Mouse (Mus musculus) left cerebral cortex, postnatal 10 days (tissue): ENCODE measurements at regions not wholly inside any gene's neighbourhood (a gene's known extent, or its start where the extent isn't known, plus 50 kb on each side); places are given as distances from the start of the nearest gene placed in this dataset.

Experiments
- DNase-seq, 2 experiments: peaks; one replicate each; pipeline ENCODE4 v3.0.0; 2021 to 2022; ENCODE audit warnings: low spot score in 2 of 2, mixed read lengths in 1 of 2; ENCODE audit errors: extremely low spot score in 1 of 2
- intact Hi-C: fragments of 180-260 bp; cut with DNase I; formaldehyde crosslinking; loops from one replicate; pipeline ENCODE4 v1.15.1; 2025

DNA sequence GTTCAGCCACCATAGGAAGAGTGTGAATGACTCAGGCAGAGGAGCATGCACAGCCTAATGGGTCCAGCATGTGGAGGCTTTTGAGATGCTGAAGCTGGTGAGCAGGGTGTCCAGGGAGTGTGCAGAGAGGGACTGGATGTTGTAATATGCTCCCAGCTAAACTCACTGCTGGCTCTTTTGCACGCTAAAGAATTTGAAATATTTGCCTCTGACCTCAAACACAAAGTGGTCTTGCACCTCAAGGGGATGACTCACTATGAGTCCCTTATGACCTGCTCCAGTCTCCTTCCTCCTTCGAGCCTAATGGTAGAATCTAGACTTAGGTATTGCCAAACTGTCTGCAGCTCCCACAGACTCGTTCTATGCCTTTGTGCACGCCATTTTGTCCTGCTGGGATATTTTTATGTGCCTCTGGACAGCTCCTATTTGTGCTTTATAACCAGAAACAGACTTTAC is 55.0 kb upstream of the Slit3 start:
- no peak for DNase-seq
- intact Hi-C loops = no loop called here

DNA sequence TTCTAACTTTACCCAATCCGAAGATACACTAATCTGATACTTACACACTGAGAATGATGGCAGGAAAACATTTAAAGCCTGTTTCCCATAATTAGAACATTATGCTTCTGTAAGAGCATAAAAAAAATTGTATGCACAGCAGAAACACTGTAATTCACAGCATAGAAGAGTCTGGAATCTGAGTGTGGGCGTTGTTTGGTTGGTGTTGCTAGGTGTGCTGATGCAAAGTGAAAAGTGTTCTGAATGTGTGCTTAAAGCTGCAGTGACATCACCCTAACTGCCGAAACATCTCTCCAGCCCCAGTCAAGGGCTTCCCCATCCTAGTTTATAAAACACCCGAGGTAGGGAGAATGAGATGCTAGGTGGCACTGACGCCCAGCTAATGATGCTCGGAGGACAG is 63.2 kb upstream of the Slit3 start:
- DNase-seq = peak in 1 of 2 experiments; percentile 2
- intact Hi-C loops = no loop called here

DNA sequence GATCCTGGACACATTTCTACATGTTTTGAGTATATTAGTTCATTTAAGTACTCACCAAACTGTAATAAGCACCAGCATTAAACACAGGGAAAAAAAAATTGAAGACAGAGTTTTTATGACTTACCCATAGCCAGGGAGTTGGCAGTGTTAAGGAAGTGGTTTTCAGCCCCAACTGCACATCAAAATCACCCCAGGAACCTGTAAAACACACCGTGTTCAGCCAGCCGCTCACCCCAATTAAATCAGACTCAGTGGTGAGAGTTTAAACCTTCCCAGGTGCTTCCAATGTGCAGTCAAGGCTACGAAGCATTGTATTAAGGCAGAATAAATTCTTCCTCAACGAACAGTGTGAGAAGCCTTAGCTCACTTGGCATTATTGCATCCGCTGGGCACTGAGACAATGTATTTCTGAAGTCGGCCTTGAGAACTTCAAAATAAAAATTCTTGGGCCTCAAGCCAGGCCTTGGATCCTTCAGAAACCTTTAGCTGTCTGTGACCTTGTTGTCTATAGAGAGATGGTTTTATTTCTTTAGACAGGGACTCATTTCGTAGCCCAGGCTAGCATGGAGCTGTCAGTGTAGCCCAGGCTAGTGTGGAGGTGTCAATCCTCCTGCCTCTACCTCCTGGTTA is 65.4 kb upstream of the Slit3 start:
- intact Hi-C loops = no loop called here
- no peak for DNase-seq

DNA sequence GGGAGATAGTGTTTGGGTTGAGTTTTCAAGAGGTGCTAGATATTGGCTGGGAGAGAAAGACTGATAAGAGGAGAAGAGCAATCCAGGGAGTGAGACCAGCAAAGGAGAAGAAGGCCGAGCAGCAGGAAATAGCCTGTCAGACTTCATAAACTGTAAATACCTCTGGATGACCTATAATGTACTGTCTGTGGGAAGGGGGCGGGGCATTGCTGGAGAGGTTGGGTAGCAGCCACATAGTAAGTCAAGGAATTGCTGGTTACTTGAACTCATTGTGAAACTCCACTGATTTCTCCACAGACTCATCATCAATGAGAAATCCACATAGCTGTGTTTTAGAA is 67.4 kb upstream of the Slit3 start:
- intact Hi-C loops = no loop called here
- DNase-seq = no peak

DNA sequence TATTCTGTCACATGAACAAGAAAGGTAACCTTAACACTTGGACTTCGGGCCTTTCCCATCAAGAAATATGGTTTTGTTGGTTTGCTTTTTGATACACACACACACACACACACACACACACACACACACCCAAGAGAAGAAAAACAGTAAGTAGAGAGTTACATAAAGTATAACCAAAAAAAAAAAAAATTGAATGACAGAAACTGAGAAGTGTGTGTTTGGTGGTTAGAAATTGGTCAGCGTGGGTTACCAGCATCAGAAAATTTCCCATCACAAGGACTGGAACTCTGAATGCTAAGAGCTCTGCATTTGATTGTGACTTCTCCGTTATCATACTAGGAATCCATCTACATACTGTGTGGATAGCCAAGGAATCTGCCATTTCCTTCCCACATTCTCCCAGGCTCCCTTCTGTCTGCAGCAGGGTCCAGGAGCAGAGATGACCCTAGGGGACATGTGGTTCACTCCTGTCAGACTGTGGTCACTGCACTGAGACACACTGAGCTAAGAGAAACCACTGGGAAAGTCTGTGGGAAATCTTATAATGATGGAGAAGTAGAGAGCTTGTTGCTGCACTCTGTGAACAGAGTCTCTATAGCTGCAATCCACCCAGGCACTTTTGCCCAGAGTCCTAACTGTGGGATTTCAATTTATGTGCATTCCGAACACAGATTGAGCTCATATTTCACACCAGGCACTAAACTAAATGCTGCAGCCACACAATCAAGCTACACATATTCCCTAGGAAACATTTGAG is 68.0 kb upstream of the Slit3 start:
- DNase-seq = no peak
- intact Hi-C loops = no loop called here

DNA sequence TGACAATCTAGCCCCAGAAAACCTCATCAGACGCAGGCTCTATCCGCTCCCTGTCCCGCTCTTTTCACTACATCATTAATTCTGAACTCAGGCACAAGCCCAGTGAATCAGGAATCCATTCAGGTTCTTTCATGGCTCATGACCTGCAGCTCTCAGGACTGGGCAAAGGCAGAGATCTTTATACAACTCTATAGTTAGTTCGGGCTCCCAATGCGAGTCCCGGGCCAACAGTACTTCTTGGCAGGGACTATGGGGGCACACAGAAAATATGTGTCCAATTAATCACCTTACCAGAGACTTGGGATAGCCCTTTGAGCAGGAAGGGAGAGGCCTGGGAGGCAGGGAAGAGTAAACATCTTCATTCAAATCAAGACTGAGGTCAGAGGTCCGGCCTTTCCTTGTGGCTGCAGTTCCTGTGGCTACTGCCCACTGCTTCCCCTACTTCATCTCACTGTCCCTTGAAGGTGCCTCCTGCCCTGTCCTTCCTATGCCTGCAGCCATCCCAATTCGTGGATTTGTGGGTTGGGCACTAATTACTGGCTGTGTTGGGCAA is 71.3 kb upstream of the Slit3 start:
- DNase-seq = no peak
- intact Hi-C loops = no loop called here

DNA sequence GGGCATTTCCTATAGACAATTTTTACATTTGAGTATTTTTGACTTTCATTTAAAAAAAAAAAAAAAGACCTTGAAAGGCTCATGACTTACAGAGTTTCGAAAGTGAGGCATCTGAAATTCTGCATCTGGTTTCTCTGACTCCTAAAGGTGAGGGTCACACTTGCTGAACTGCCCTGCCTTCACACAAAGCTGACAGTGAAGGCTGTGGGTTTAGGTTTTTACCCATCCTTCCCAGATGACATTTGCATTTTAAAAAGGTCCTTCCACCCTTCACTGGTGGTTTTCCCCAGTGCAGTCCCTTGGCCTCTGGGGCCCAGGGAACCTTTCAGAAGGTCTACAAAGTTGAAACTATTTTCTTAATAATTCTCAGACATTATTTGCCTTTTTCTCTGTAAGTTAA is 76.4 kb upstream of the Slit3 start:
- no peak for DNase-seq
- intact Hi-C loops = no loop called here

DNA sequence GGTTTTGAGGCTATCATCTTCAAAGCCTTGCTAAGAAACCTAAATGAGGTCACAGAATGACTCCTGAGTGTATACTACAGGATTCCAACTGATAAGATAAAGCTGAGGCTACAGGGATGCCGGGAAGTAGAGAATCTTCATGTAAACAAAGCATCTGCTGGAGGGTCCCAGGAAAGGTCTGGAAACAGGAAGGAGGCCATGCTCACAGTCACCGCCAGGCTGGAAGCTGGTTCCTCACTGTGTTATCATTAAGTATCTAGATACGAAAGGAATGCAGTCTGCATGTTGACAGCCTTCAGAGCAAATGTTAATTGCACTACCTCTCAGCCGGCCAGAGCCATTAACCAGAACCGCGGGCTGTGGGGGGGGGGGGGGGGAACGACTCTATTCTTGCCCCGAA is 96.6 kb upstream of the Slit3 start:
- intact Hi-C loops = no loop called here
- DNase-seq = no peak

DNA sequence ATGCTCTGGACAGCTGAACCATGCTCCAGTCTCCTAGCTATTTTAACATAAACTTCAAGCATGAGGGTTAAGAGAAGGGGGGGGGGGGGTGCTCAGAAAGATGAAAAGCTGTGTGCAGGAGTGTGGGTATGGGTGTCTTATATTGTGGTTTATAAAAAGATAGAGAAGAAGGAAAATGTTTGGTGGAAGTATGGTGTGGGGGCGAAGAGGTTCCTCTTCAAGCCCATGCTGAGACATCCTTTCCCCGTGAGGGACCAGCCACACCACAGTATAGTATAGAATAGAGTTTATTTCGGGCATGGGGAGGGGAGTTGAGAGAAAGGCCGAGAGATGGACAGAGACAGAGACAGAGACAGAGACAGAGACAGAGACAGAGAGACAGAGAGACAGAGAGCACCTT is 97.2 kb upstream of the Slit3 start:
- DNase-seq = no peak
- intact Hi-C loops = no loop called here

DNA sequence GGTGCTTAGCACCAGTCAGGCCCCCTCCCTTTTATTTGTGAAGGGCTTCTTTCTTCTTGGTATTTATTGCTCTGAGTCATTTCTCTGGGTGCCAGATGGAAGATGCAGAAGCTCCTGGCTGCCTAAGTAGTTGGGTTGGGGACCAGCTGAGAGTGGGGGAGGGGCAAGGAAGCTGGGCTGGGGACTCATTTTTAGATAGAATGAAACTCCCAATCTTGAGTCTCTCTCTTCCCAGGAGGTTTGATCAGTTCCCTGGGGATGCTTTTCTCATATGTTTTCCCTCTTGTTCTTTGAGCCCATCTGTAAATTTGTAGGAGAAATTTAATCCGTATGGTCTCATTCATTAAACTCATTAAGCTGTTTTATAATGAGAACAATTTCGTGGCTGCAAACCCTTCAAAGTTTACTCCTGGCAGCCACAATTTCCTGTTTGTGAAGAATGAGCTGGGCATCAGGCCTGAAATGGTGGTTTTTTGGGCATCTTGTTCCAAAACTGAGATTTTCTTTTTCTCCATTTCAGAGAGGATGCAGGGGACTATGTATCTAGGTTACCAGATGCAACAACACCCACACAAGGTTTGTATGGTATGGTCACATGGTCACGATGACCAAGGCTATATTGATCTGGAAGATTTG is 98.9 kb upstream of the Slit3 start:
- intact Hi-C loops = no loop called here
- DNase-seq = peak; percentile 49 to 59

DNA sequence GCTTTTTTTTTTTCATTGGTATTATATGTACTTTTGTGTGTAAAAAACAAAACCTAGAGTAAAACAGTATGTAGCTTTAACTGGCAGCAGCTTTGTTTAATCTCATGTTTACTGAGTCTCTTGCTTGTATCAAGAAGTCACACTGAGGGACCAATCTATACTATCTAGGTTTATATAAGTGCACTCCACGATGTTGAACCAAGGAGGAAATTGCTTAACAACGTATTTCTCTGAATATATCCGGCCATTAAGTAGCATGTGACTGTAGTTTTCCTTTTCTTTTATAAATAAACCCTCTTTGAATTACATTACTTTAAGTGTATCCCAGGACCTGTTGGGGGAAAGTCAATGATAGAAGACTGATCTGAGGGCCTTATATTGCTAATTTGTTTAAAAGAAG is 104.0 kb upstream of the Slit3 start:
- intact Hi-C loops = no loop called here

DNA sequence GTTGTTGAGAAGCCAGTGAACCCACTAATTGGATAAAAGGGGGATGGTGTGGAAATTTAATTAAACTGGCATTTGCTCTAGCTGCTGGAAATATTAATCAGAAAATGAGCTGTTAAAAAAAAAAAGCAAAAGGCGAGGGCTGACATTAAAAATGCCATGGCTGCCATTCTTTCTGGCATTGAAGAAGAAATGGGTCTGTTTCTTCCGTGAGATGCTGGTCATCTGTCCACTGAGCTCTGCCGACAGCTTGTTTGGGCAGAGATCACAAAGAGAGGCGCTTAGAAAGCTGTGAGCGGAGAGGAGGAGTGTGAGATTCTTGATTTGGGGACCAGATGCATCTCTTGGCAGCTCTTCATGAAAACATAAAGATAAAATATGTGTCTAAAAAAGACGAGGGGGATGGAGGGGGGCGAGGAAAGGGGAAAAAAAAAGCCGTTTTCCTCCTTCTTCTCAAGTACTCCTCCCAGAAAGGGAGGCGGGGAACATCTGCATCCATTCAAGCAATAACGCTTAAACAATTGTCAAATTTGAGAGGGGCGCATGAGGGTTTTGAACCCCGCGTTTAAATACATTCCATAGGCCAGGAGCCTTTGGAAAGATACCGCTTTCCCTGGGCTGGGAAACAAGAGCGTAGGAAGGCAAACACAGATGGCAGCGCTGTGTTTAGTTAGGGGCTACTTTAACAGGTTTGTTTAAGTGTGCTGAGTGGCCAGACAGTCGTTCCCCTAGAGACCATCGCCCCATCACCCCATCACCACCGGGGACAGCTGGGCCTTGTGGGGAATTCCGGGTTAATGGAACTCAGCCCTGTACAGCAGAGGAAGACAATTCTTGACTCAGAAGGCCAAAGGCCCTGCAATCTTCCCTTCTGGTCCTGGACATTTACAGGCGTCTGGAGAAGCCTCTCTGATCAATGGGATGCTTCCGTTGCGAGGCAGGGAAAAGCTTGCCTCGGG is 109.2 kb upstream of the Slit3 start:
- intact Hi-C loops = no loop called here

More for the DNA sequence above, 104.0 kb upstream of the Slit3 start:
- DNase-seq = no peak

DNA sequence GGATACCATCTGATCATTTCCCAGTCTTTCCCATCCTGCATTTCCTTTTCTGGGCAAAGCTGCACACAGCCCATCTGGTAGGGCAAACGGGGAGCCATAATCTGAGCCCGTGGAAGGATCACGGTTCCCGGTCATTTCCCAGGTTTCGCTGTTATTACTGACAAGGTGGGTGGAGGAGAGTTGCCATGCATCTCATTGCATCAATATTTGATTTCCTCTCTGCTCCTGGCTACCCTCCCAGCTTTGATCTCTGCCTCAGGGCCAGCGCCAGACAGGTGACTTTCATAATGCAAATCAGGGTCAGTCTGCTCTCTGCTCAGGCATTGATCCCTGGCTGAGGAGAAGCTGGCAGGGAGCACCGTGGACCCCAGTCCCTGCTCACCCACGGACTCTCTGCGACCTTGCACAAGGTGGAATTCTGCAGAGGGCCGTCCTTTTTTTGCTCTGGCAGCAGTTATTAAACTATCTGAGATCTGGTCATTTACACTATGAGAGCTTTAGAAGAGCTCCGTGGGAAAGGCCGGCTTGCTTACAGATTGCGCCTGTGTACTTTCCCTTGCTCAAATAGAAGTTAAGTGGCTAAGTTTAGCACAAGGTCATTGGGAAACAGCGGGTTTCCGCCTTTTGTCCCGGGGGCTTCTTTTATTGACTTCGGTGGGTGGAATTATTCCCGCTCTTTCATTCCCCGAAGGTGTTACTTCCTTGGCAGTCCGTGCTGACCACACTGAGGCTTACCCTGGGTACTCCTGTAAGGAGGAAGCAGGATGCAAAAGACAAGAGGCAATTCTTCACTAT is 114.1 kb upstream of the Slit3 start:
- DNase-seq = no peak
- intact Hi-C loops = loop anchor here (10.0 kb wide), 1 partner anchor 398 kb away; no protein-coding TSS in a partner anchor

More for the DNA sequence above, 109.2 kb upstream of the Slit3 start:
- peak in 1 of 2 experiments; percentile 53 for DNase-seq

DNA sequence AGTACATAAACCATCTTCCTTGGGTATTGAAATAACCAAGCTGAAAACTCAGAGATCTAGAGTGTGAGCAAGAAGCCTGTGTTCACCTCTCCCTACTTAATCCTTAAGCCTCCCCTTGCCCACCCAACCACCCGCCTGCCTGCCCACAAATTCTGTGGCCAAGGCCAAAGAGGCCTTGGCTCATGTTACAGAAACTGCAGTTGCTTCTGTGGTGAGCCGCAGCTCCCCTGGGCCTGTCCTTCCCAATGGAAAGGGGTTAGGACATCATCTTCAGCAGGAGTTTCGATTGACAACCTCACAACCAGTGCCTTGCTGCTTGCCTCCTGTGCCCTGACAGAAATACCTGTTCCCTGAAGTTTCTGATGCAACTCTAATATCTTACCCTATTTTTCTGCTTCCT is 115.9 kb upstream of the Slit3 start:
- DNase-seq = no peak
- intact Hi-C loops = loop anchor here (10.0 kb wide), 1 partner anchor 400 kb away; no protein-coding TSS in a partner anchor

DNA sequence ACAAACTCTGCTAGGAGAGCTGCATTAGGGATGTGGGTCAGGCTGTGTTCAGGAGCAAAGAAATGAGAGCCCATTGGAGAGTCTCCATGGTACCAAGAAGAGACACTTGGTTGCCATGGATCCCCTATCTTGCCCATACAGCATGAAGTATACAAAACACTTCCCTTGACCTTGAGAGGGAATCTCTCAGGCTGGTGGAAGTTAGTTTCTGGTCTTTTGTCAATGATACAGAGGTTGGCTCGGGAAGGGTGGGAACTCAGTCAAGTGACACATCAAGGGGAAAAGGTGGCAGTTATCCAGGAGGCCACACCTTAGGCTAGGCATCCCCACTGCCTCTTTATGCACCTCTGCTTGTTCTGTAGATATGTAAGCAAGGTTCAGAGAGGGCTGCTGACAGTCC is 116.6 kb upstream of the Slit3 start:
- DNase-seq = no peak
- intact Hi-C loops = loop anchor here (10.0 kb wide), 1 partner anchor 400 kb away; no protein-coding TSS in a partner anchor

DNA sequence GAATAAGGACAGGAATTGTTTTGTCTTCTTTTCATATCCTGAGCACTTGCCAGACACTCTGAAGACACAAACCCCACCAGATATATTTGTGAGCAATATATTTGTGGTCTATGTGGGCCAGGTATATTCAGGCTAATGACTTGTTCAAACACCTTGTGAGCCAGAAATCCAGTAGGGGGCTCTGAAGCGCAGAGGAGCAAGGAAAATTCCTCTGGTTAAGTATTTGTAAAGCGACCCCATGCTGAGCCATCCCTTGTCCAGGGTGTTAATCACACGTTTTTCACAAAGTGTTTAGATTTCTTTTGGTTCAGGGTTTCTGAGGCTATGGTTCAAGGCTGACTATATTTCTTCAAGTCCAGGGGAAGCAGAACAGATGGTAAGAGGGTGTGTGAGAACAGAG is 117.1 kb upstream of the Slit3 start:
- no peak for DNase-seq
- intact Hi-C loops = loop anchor here (10.0 kb wide), 1 partner anchor 401 kb away; no protein-coding TSS in a partner anchor

DNA sequence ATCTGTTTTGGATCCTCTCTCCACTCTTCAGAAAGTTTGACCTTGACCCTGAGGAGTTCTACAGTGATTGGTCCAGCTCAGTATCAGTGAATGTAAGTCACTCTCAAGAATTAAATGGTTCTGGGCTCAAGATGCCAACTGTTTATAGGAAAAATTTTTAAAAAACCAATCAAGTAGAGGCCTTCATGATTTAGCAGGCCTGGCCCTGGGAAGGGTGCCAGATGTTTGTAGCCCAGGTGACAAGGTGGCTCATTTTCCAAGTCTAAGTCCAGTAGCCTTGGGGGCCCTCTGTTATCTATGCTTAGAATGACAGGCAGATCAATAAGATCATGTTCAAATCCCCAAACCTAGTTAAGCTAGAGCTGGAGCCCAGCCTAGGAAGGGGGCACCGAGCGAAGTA is 123.1 kb upstream of the Slit3 start:
- intact Hi-C loops = no loop called here
- no peak for DNase-seq

DNA sequence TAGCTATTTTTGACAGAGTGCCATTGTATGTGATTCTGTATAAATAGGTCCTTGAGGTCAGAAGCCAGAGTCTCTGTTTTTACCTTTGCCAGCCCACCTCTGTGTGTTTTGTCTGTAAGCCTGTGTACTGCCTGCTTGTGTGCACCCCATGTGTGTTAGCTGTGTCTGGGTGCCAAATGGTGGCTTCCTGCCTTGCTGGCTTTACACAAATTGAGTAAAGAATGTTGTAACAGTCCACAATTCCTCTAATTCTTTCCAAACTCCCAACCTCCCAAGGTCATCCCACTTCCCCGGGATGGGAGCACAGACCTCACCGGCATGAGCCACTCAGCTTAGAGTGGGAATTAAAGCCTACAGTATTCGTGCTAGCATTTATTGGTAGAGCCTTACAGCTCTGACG is 125.5 kb upstream of the Slit3 start:
- no peak for DNase-seq
- intact Hi-C loops = no loop called here
